Mouse (Mus musculus): ENCODE measurements around the gene Podxl. TPM values are rescaled to one million over a fixed set of nuclear protein-coding genes. Genes with fewer than 3 reads are reported as not detected.

Podxl gene
- 26.9 and 30.2 TPM in 2 replicates for polyA plus RNA-seq (2012; rRNA removed)

DNA sequence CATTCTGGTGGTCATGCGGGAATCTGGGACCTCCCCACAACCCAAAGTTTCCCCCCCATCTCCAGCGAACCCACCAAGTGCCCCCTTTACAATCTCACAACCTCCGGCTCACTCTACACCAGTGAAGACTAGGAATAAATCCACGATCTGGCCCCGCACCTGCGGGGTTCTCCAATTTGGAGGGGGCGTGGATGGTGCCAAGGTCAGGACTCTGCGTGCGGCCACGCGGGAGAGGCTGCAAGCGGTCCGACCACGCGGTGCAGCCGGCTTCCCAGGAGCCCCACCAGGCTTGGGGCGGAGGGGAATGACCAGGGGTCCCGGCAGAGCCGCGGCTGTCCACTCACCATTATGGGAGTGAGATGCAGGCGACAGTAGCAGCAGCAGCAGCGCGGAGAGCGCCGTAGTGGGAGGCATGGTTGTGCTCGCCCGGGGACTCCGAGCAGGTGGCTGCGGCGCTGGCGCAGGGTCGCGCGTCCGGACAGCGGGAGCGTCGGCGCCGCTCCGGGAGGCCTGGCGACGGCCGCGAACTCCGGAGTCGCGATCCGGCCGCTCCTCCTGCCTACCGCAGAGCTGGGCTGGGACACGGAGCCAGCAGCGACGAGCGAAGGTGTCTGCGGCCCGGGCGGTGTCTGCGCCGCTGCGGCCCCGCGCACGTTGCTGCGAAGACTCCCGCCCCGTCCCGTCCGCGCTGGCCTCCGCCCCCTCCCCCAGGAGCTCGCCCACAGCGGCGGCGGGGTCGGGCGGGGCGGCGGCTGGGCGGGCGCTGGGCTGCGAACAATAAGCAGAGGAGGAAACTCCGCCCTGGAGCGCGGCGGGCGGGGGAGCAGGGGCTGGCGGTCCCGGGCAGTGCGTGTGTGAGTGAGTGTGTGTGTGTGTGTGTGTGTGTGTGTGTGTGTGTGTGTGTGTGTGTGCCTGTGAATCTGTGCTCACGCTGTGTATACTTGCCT is at the start of gene Podxl:
Gene Podxl (minus strand): TSS at position 747 of the 947 bp plus-strand sequence.
- DNase-seq (ENCODE audit: low read depth): no peak

- no peak for DNase-seq (ENCODE audit: low read depth)
Observed at GRCm38 (mm10) chr6:31612560-31613270, 48.9 kb upstream of the Podxl start.

DNA sequence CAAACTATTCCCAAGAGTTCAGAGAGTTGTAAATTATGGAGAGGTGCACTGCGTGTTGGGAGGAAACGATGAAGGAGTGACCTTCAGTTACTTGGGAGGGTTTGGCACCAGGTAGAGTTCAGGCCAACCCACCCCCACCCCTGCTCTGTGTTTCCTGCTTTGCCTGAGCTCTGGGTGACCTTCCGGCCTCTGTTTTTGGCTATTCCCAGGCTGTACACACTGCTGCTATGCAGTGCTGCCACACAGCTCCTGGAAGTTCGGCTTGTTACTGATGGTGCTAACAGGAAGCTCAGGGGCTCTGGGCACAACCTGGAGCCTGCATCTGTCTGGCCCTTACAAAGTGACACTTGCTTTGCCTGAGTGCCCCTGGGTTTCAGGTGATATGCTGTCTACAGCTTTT is 42.6 kb upstream of the Podxl start:
- DNase-seq (ENCODE audit: low read depth): no peak

DNA sequence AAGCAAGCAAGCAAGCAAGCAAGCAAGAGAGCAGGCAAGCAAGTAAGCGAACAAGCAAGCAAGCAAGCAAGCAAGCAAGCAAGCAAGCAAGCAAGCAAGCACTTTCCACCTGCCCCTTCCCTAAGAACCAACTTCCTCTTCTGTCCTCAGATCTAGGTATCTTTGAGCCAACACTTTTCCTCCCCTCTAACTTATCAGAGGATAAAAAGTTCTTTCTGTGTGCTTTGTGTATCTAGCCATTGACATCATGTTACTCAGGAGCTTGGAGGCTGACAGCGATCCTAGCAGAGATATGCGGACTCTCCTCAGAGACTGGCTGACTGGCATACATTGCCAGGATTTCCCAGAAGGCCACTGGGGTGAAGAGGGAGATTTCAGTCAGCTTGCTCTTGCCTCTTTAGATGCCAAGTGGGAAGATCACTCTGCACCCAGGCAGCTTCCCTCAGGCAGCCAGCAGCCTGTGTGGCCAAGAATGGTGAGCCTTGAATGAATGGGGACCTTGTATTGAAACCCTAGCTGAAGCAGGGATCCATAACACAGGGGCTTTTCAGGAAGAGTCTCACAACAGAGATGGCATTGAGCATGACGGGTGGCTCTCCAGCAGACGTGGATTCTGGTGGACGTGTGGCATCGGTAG is 41.0 kb upstream of the Podxl start:
- no peak for DNase-seq (ENCODE audit: low read depth)

- no peak for DNase-seq (ENCODE audit: low read depth)
Observed at GRCm38 (mm10) chr6:31602489-31602888, 38.7 kb upstream of the Podxl start.

DNA sequence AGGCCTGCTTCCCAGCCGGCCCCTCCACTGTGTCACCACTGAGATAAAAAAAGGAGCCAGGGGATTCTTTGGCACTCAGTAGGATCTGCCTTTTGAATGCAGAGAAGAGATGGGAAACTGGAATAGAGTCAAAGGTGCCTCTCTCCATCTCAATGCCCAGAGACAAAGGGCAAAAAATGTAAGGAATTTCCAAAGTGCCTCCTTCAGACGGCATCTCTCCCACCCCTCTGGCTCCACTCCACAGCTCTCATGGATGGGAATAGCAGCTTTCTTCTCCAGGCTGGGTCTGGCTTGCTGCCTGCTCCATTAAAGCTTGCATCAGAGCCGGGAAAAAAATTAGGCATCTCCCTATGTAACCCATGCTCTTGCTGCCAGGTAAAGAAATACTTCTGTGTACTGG is 37.4 kb upstream of the Podxl start:
- no peak for DNase-seq (ENCODE audit: low read depth)

- no peak for DNase-seq (ENCODE audit: low read depth)
Observed at GRCm38 (mm10) chr6:31599863-31600262, 36.1 kb upstream of the Podxl start.

DNA sequence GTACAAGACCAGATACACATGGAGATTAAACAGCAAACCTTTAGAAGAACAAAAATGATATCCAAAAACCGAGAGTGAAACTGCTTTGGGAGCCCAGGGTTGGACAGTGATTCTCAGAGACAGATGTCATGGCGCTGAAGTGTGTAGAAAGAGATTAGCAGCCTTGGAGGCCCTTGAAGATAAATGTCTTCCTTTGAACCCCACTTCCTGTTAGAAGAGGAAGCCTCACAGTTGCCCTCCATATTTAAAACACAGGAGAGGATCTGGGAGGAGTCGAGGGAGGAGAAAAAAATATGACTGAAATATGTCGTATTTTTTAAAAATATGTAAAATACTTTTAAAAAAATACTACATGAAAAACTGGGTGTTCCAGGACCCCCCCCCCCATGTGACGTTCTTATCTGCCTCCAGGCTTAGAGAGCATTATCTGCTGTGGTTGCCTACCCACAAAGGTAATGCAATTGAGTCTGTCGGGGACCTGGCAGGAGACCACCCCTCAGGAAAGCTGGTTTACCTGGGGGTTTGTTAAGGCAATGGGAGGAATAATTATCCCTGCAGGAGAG is 34.6 kb upstream of the Podxl start:
- DNase-seq (ENCODE audit: low read depth): no peak

DNA sequence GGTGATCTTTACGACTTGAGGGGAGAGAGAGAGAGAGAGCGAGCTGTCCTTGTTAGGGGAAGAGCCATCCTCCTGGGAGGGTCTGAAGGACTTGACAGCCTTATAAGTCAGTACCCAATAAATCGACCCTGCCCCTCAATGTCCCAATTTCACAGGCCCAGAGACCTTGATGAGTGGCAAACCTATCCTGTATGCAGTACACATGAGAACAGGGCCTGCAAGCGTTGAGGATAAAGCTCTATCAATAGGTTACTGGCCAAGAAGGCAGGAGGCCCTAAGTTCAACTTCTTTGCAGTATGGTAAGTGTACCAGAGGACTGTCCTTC is 33.3 kb upstream of the Podxl start:
- DNase-seq (ENCODE audit: low read depth): no peak

DNA sequence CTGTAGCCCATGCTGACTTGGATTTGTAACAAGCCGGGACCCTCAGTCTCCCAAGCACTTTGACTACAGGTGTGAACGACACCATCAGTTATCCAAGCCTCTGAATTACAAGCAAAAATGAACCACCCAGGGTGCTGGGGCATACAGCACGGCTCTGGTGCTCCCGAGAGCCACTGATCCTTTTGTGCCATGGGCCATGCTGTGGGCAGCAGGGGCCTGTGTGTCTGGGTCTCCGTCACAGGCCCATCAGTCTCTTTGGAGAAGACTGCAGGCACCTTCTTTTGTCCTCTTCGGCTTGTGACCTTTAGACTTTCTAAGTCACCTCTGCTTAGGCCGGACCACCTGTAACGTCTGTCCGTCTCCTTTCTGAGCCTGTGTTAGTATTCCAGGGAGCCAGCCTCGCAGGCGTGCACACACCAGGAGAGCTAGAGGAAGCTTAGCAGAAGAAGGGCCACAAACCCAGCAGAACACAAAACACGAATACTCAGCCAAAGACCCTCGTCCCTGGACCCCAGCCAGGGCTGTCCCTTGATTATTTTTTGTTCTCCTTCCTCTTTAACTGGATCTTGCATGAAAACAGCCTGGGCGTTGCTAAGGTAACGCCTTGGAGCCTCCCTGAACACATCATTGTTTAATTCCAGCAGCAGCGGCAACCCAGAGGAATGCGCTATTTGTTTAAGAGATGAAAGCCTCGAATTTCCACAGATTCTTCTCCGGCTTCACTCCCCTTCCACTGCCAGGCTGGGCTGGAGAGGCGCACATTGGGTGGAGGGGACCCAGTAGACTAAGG is 32.8 kb upstream of the Podxl start:
- no peak for DNase-seq (ENCODE audit: low read depth)

GRCm38 (mm10) chr6:31592579-31593238 is 28.9 kb upstream of the Podxl start:
- DNase-seq (ENCODE audit: low read depth): no peak

DNA sequence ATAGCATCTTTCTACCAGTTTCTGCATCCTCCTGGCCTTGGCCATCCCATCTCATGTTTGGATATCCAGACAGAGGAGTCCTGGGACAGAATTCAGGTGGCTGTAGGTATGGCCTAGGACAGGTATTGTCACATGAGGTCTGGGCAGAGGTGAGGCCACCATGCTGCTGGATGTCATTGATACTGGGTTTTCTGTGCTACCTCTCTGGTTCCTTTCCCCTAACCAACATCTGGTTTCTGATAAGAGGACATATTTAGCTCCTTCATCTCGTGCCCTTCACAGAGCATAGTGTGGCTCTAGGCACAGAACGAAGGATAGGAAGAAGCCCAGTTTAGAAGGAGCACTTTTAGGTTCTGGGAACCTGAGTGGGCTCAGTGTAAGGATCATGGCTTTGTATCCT is 28.3 kb upstream of the Podxl start:
- no peak for DNase-seq (ENCODE audit: low read depth)

DNA sequence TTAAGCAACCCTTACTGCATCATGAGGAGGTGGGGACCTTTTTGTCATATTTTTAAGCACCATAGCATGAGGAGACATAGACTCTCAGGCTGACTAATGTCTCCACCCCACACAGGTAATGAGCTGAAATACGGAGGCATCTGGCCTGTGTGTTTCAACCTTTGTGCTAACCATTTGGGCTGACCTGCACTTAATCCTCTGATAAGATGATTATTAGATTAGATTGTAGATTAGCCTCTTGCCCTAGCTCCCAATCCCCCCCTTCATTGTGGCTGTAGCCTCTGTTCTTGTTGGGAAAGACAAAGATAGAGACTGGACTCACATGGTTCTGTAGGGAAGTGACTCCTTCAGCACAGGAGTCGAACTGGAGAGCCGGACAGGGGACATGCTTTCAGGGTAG is 27.9 kb upstream of the Podxl start:
- DNase-seq (ENCODE audit: low read depth): no peak

DNA sequence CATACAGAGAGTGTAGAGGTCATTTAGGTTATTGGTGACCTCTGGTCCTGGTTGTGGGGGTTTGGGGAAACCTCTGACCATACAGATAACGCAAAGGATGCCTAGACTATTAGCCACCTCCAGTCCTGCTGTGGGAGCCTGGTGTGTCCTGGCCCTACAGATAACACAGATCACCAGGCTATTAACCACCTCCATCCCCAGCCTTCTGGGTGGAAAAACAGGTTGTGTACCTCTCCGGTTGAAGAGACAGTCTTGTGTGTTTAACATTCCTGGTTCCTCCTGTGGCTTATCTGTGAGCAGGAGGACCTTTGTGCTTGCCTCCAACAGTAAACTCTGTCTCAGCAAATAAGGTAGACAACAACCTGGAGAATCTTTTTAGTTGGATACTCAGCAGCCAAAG is 27.0 kb upstream of the Podxl start:
- DNase-seq (ENCODE audit: low read depth): no peak

- DNase-seq (ENCODE audit: low read depth): no peak
Observed at GRCm38 (mm10) chr6:31589268-31589667, 25.5 kb upstream of the Podxl start.

DNA sequence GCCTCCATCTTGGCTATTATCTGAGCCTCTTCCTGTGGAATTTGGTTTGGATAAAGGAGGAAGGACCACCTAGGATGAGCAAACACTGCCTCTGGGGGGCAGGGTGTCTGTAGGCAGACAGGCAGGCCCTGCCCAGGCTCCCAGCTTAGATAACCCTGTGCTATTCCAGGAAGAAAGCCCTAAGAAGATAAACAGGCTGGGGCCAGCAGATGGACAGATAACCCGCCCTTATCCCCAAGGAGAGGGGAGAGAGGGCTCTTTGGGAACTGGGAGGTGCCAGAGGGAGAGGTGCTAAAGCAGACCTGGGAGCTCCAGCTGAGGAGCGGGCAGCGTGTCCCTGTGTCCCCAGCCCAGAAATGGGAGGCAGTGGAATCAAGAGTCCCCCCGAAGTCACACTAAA is 23.9 kb upstream of the Podxl start:
- no peak for DNase-seq (ENCODE audit: low read depth)

- no peak for DNase-seq (ENCODE audit: low read depth)
Observed at GRCm38 (mm10) chr6:31586127-31586526, 22.3 kb upstream of the Podxl start.

- no peak for DNase-seq (ENCODE audit: low read depth)
Observed at GRCm38 (mm10) chr6:31576151-31576550, 12.4 kb upstream of the Podxl start.

DNA sequence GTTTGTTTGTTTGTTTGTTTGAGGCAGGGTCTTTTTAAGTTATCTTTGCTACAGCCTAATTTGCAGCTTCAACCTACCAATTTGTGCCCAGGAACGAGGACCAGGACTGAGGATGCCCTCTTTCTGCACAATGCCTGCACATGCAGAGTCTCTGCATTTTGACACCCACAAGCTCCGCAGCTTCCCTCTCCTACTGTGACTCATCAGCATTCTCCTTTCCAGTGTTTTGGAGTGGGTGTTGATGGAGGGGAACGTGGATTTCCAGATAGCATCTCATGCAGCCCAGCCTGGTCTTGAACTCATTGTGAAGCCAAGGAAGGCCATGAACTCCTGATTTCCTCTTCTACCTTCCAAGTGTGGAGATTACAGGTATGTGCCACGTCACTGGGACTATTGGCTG is 11.3 kb upstream of the Podxl start:
- no peak for DNase-seq (ENCODE audit: low read depth)

DNA sequence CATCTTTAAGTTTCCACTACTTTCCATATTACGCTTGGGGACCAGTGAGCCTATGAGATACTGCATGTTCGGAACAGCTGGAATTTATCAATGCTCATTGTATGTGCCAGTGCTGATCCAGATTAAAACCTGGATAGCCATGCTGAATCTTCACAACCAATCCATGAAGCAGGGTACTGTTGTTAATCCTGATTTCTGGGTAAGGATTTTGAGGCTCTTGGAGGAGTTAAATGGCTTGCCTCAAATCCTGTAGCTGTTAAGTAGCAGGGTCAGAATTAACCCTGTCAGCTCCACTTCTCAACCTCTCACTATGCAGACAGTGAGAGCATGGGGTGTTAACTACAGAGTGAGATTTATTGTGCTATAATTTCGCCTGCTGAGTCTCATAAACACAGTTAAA is 7.7 kb upstream of the Podxl start:
- no peak for DNase-seq (ENCODE audit: low read depth)

GRCm38 (mm10) chr6:31568070-31568595 is 4.4 kb upstream of the Podxl start:
- no peak for DNase-seq (ENCODE audit: low read depth)

Data from gonadal fat pad, adult 2 months (tissue).